Mouse (Mus musculus): ENCODE data around the gene Ubap1l.

- TF ChIP-seq TCF12 (IDR thresholded peaks at IDR 0.05; ENCODE audit: insufficient read depth, poor library complexity, severe bottlenecking) = no peak
- no peak for TF ChIP-seq POLR2A (IDR thresholded peaks at IDR 0.05; ENCODE audit: insufficient read length, low read depth)
- TF ChIP-seq POLR2AphosphoS2 (IDR thresholded peaks at IDR 0.05; ENCODE audit: insufficient read length, low read depth) = no peak
- TF ChIP-seq MYOD1 (IDR thresholded peaks at IDR 0.05; ENCODE audit: control insufficient read depth in 1 of 3, insufficient read length in 2 of 3, low read depth in 2 of 3) = no peak
- TF ChIP-seq MAX (IDR thresholded peaks at IDR 0.05; ENCODE audit: low read depth) = no peak
- TF ChIP-seq USF1 (IDR thresholded peaks at IDR 0.05; ENCODE audit: low read depth) = no peak
- TF ChIP-seq SRF (IDR thresholded peaks at IDR 0.05; ENCODE audit: control insufficient read depth, insufficient read length, low read depth) = no peak
- TF ChIP-seq TCF3 (IDR thresholded peaks at IDR 0.05; ENCODE audit: insufficient read length, low read depth) = no peak
- no peak for TF ChIP-seq MYOG (IDR thresholded peaks at IDR 0.05; ENCODE audit: control insufficient read depth in 1 of 3, insufficient read depth in 1 of 3, insufficient read length in 2 of 3, low read depth in 2 of 3)
- TF ChIP-seq REST (IDR thresholded peaks at IDR 0.05; ENCODE audit: insufficient read depth, insufficient read length) = no peak
- no peak for TF ChIP-seq CEBPB (IDR thresholded peaks at IDR 0.05; ENCODE audit: insufficient read depth, poor library complexity, severe bottlenecking)
Measured at GRCm38 (mm10) chr9:65375163-65375934, 14.5 kb downstream of the Ubap1l start.
